Mouse (Mus musculus): ENCODE data around the gene Rpl21. TPM values are rescaled to one million over a fixed set of nuclear protein-coding genes. Genes with fewer than 3 reads are reported as not detected.
"Not testable (repeated sequence)": the region's sequence is repeated elsewhere in the genome, so short reads cannot be mapped to it uniquely, and the experiment has no call there.

Gene Rpl21
- polyA plus RNA-seq, 1 experiment from 2014 or later: 515 TPM

DNA sequence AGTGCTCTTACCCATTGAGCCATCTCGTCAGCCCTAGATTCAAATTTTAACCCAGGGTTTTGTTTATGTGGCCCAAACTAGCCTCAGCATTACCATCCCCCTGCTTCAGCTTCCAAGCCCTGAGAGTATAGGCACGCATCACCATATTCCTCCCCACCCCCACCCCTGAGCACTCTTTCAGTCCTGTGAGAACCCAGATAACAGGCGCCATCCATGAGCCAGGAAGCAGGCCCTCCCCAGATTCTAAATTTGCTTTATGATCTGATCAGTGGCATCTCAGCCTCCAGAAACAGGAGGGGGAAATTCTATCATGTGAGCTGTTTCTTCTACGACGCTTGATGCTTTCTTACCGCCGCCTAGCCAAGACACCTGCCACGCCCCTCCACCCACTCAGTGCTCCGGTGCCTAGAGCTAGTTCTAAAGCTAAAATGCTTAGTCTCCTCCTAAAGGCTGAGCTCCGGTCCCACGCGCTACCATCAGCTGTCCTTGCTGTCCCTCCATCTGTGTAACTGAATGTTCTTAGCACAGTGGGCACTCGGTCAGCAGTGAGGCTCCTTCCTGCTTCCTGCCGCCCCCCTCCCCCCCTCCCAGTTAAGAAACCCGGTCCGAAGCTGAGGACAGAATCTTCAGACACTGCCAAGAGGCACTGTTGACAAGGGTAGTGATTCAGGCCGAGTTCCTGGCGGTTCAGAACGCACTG is 34.7 kb downstream of the Rpl21 start:
- H3K9ac ChIP-seq (ENCODE audit: low read depth, low read length): peak overlapping the region; percentile 28; the same call in 1 of the 2 replicates
- ATAC-seq (ENCODE audit: low FRiP score) (no peak), DNase-seq (ENCODE audit: low spot score) (peak; percentile 39)
- no peak overlapping the region for H3K27ac ChIP-seq (ENCODE audit: low read depth, low read length)
- peak overlapping the region; percentile 33 for H3K4me2 ChIP-seq (replicated peaks; ENCODE audit: low read depth, low read length)
- WGBS: 7% methylated on average over 19 of the region's 19 CpGs
- H3K9me3 ChIP-seq (ENCODE audit: control insufficient read depth, low read length): no peaks in the 10 kb centered on the region
- no peaks in the 10 kb centered on the region for H3K4me1 ChIP-seq (replicated peaks; ENCODE audit: control insufficient read depth, insufficient read depth, low read length)
- H3K36me3 ChIP-seq (ENCODE audit: control insufficient read depth, insufficient read depth, low read length): no peaks in the 10 kb centered on the region
- no peaks in the 10 kb centered on the region for H3K27me3 ChIP-seq (ENCODE audit: control insufficient read depth, insufficient read depth, low read length)
- no peak overlapping the region for H3K4me3 ChIP-seq (ENCODE audit: low read depth, low read length)

DNA sequence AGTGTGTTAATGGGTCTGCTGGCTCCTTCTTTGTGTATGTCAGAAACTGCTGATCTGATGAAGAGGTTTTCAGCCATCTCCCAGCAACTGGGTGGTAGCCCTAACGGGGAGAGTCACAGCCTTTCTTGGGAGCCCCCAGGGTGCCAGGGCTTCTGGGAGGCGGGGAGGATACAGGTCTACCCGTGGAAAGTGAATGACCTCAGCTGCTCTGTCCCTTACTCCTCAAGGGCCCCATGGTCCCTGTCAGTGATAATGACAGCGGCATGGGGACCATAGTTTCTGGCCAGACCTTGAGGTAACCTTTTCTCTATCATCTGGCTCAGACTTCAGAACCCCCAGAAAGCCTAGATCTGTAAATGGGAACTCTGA is 35.2 kb downstream of the Rpl21 start:
- ATAC-seq (ENCODE audit: low FRiP score): no peak
- no peak overlapping the region for H3K4me2 ChIP-seq (replicated peaks; ENCODE audit: low read depth, low read length)
- WGBS: 10% methylated on average over 4 of the region's 4 CpGs
- H3K27ac ChIP-seq (ENCODE audit: low read depth, low read length): no peak overlapping the region
- no peaks in the 10 kb centered on the region for H3K9me3 ChIP-seq (ENCODE audit: control insufficient read depth, low read length)
- H3K4me1 ChIP-seq (replicated peaks; ENCODE audit: control insufficient read depth, insufficient read depth, low read length): no peaks in the 10 kb centered on the region
- no peak overlapping the region for H3K4me3 ChIP-seq (ENCODE audit: low read depth, low read length)
- H3K36me3 ChIP-seq (ENCODE audit: control insufficient read depth, insufficient read depth, low read length): no peaks in the 10 kb centered on the region
- H3K9ac ChIP-seq (ENCODE audit: low read depth, low read length): no peak overlapping the region
- no peaks in the 10 kb centered on the region for H3K27me3 ChIP-seq (ENCODE audit: control insufficient read depth, insufficient read depth, low read length)
- DNase-seq (ENCODE audit: low spot score): peak; percentile 16

DNA sequence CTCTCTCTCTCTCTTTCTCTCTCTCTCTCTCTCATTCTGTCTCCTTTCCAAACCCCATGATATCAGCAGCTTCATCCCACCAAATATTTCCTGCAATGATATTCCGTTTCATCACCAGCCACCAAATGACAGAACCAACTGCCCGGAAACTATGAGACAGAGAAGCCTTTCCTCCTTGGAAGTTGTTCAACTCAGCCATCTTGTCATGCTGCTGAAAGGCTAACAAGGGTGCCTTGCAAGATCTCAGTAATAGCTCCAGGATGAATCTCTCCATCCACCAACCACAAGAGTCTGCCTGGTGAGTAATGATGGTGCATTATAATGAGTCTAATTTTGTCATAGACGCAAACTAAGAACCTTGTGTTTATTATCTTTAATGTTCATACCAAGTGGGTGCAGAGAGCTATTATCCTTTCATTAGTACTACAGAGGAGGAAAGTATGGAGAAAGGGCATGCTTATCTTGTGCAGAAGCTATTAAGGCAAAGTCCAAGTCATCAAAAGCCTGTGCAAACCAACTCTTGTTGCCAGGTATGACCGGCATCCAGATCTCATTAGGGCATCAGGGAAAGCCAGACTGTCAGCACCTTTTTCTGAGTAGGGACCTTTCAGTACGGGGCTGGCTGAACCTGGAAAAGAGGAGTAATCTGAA is 40.4 kb downstream of the Rpl21 start:
- 88% methylated on average over 5 of the region's 5 CpGs for WGBS

DNA sequence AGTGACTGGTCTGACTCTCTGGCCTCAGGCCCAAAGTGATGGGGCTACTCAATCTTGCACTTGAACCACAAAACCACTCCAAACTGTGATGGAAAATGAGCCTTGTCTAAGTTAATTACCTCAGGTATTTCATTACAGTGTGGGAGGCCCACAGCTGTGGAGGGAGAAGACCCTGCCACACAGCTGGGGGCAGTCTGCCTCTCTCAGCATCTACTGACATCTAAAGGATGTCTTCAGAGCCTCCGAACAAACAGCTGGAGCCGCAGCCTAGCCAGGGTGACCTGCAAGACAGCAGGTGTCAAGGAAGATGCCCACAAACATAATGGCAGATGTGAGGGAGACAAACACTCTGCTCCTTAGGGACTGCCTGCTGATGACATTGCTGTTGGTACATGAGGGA is 43.3 kb downstream of the Rpl21 start:
- H3K4me2 ChIP-seq (replicated peaks; ENCODE audit: low read depth, low read length): no peak overlapping the region
- H3K9ac ChIP-seq (ENCODE audit: low read depth, low read length): no peak overlapping the region
- no peaks in the 10 kb centered on the region for H3K36me3 ChIP-seq (ENCODE audit: control insufficient read depth, insufficient read depth, low read length)
- DNase-seq (ENCODE audit: low spot score) (no peak), ATAC-seq (ENCODE audit: low FRiP score) (no peak)
- H3K4me3 ChIP-seq (ENCODE audit: low read depth, low read length): no peak overlapping the region
- H3K4me1 ChIP-seq (replicated peaks; ENCODE audit: control insufficient read depth, insufficient read depth, low read length): no peaks in the 10 kb centered on the region
- H3K27me3 ChIP-seq (ENCODE audit: control insufficient read depth, insufficient read depth, low read length): no peaks in the 10 kb centered on the region
- WGBS: 72% methylated on average over 2 of the region's 2 CpGs
- H3K27ac ChIP-seq (ENCODE audit: low read depth, low read length): no peak overlapping the region
- no peaks in the 10 kb centered on the region for H3K9me3 ChIP-seq (ENCODE audit: control insufficient read depth, low read length)

More for the DNA sequence above, 40.4 kb downstream of the Rpl21 start:
- Histone ChIP-seq H3K4me1 (replicated peaks; ENCODE audit: control insufficient read depth, insufficient read depth, low read length) (no peaks in the 10 kb centered on the region), H3K27me3 (ENCODE audit: control insufficient read depth, insufficient read depth, low read length) (no peaks in the 10 kb centered on the region), H3K9ac (ENCODE audit: low read depth, low read length) (no peak overlapping the region), H3K36me3 (ENCODE audit: control insufficient read depth, insufficient read depth, low read length) (no peaks in the 10 kb centered on the region), H3K27ac (ENCODE audit: low read depth, low read length) (no peak overlapping the region), H3K4me2 (replicated peaks; ENCODE audit: low read depth, low read length) (no peak overlapping the region), H3K9me3 (ENCODE audit: control insufficient read depth, low read length) (no peaks in the 10 kb centered on the region), H3K4me3 (ENCODE audit: low read depth, low read length) (no peak overlapping the region)
- ATAC-seq (ENCODE audit: low FRiP score) (no peak), DNase-seq (ENCODE audit: low spot score) (no peak)

DNA sequence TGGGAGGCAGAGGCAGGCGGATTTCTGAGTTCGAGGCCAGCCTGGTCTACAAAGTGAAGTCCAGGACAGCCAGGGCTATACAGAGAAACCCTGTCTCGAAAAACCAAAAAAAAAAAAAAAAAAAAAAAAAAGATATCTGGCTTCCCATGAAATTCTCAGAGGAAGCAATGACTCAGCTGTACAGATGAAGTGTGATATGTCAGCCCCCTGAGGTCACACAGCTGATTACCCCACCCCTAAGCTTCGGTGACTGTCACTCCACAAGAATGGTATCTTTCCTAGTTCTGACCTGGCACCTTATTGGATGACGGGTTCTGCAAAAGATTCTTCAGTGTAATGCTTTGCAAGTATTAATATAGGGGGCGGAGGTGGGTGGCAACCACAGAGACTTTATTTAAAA is 45.2 kb downstream of the Rpl21 start:
- H3K36me3 ChIP-seq (ENCODE audit: control insufficient read depth, insufficient read depth, low read length); H3K4me2 ChIP-seq (replicated peaks; ENCODE audit: low read depth, low read length); DNase-seq (ENCODE audit: low spot score); ATAC-seq (ENCODE audit: low FRiP score); H3K4me3 ChIP-seq (ENCODE audit: low read depth, low read length); H3K4me1 ChIP-seq (replicated peaks; ENCODE audit: control insufficient read depth, insufficient read depth, low read length); H3K27me3 ChIP-seq (ENCODE audit: control insufficient read depth, insufficient read depth, low read length); H3K9ac ChIP-seq (ENCODE audit: low read depth, low read length); H3K27ac ChIP-seq (ENCODE audit: low read depth, low read length); H3K9me3 ChIP-seq (ENCODE audit: control insufficient read depth, low read length): not testable (repeated sequence)
- 67% methylated on average over 5 of the region's 6 CpGs for WGBS

DNA sequence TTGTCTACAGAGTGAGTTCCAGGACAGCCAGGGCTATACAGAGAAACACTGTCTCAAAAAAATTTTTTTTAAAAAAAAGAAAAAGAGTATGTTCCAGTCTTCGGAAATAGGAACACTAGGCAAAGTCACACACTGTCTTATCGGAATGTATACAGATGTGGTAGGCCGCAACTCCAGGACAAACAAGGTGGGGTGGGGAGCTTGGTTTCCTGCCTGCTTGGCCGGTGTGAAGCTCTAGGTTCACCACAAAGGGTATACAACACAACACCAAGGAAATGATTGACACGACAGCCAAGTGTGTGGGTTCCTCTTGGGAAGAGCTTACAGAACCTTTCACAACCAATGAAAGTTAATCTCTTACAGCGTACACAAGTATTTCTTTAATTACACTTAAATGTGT is 49.6 kb downstream of the Rpl21 start:
- no peaks in the 10 kb centered on the region for H3K36me3 ChIP-seq (ENCODE audit: control insufficient read depth, insufficient read depth, low read length)
- WGBS: 89% methylated on average over 6 of the region's 6 CpGs
- no peaks in the 10 kb centered on the region for H3K9me3 ChIP-seq (ENCODE audit: control insufficient read depth, low read length)

GRCm38 (mm10) chr5:146883053-146883452 is 50.4 kb downstream of the Rpl21 start:
- 72% methylated on average over 7 of the region's 7 CpGs for WGBS
- Histone ChIP-seq H3K4me3 (ENCODE audit: low read depth, low read length) (no peak overlapping the region), H3K36me3 (ENCODE audit: control insufficient read depth, insufficient read depth, low read length) (no peaks in the 10 kb centered on the region), H3K27me3 (ENCODE audit: control insufficient read depth, insufficient read depth, low read length) (no peaks in the 10 kb centered on the region), H3K4me1 (replicated peaks; ENCODE audit: control insufficient read depth, insufficient read depth, low read length) (no peaks in the 10 kb centered on the region), H3K27ac (ENCODE audit: low read depth, low read length) (no peak overlapping the region), H3K4me2 (replicated peaks; ENCODE audit: low read depth, low read length) (no peak overlapping the region), H3K9me3 (ENCODE audit: control insufficient read depth, low read length) (no peaks in the 10 kb centered on the region), H3K9ac (ENCODE audit: low read depth, low read length) (no peak overlapping the region)
- no peak for ATAC-seq (ENCODE audit: low FRiP score)
- DNase-seq (ENCODE audit: low spot score): no peak

More for the DNA sequence above, 49.6 kb downstream of the Rpl21 start:
- H3K9ac ChIP-seq (ENCODE audit: low read depth, low read length): no peak overlapping the region
- no peak overlapping the region for H3K4me3 ChIP-seq (ENCODE audit: low read depth, low read length)
- no peak overlapping the region for H3K27ac ChIP-seq (ENCODE audit: low read depth, low read length)
- no peaks in the 10 kb centered on the region for H3K27me3 ChIP-seq (ENCODE audit: control insufficient read depth, insufficient read depth, low read length)
- ATAC-seq (ENCODE audit: low FRiP score): no peak
- H3K4me2 ChIP-seq (replicated peaks; ENCODE audit: low read depth, low read length): no peak overlapping the region
- DNase-seq (ENCODE audit: low spot score): no peak
- H3K4me1 ChIP-seq (replicated peaks; ENCODE audit: control insufficient read depth, insufficient read depth, low read length): no peaks in the 10 kb centered on the region

DNA sequence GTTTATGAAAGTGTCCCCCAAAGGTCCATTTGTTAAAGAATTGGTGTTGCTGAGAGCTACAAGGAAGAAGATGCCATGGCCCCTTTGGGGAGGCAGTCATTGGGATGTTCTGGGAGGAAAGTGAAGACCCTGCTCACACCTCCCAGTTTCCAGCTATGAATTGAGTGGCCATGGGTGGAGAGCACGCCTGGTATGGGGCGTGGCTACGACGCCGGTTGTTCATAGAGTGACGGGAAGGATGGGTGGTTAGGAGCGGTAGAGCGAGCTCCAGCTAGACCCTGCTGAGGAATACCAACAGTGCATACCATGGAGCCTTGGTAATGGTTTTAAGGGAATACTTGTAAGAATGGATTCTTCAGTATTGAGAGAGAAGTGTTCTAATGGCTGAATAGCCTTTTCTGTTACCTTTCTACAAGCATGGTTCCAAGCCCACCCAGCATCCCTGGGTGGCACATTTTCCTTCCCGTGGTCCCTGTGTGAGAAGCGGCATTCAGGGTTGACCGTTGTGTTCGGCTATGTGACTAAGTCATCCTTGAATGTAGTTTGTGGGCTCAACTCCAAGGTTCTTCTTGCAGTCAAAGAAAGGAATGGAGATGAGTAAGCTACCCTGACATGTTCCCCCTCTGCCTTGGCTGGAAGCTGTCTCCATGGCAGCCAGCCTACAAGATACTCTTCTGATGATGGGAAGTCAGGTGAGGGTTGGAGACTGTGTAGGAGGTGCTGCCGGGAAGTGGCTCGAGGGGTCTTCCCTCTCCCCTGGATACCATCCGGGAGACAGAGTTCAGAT is 51.0 kb downstream of the Rpl21 start:
- Histone ChIP-seq H3K27me3 (ENCODE audit: control insufficient read depth, insufficient read depth, low read length) (no peaks in the 10 kb centered on the region), H3K9me3 (ENCODE audit: control insufficient read depth, low read length) (no peaks in the 10 kb centered on the region), H3K4me2 (replicated peaks; ENCODE audit: low read depth, low read length) (no peak overlapping the region), H3K27ac (ENCODE audit: low read depth, low read length) (no peak overlapping the region), H3K4me3 (ENCODE audit: low read depth, low read length) (no peak overlapping the region), H3K36me3 (ENCODE audit: control insufficient read depth, insufficient read depth, low read length) (no peaks in the 10 kb centered on the region), H3K9ac (ENCODE audit: low read depth, low read length) (no peak overlapping the region), H3K4me1 (replicated peaks; ENCODE audit: control insufficient read depth, insufficient read depth, low read length) (no peaks in the 10 kb centered on the region)
- 86% methylated on average over 15 of the region's 15 CpGs for WGBS
- no peak for DNase-seq (ENCODE audit: low spot score)
- ATAC-seq (ENCODE audit: low FRiP score): no peak
